Mouse (Mus musculus) brain, embryonic 14.5 days (tissue): ENCODE results near the gene Mrpl37. TPM values are rescaled to one million over a fixed set of nuclear protein-coding genes. Genes with fewer than 3 reads are reported as not detected.
A peak's percentile ranks its signal among the peaks of the same experiment; 100 is the strongest.
"Not testable (repeated sequence)": the region's sequence is repeated elsewhere in the genome, so short reads cannot be mapped to it uniquely, and the experiment has no call there.

Experiments
- DNase-seq: peaks from one replicate; pipeline ENCODE4 v3.0.0-alpha.2; 2011; ENCODE audit warnings: low read depth
- CTCF ChIP-seq: fragments of 200-500 bp; IDR thresholded peaks from 2 replicates; pipeline ENCODE4 v1.5.1; 2012; ENCODE audit warnings: inconsistent platforms, mild to moderate bottlenecking, moderate library complexity, borderline replicate concordance; ENCODE audit not compliant: insufficient read depth, insufficient read length; ENCODE audit errors: extremely low read depth
- POLR2A ChIP-seq: fragments of 200-500 bp; IDR thresholded peaks from 2 replicates; pipeline ENCODE4 v1.6.1; 2012; ENCODE audit warnings: mild to moderate bottlenecking, inconsistent platforms, borderline replicate concordance; ENCODE audit not compliant: poor library complexity, insufficient read depth, insufficient read length, severe bottlenecking; ENCODE audit errors: extremely low read depth
- polyA plus RNA-seq: library from polyadenylated mRNA; depleted of rRNA; stranded (reverse); fragments of >200 nt; gene quantifications from 2 replicates; pipeline ENCODE4 v1.2.3, GENCODE M21; 2012; rRNA removed

Gene Mrpl37
- polyA plus RNA-seq = 88.1 and 114 TPM in 2 replicates

- no peak for TF ChIP-seq CTCF
- TF ChIP-seq POLR2A = peak; percentile 38; the same call in 1 of the 2 replicates
- DNase-seq = peak; percentile 98
These were observed at the start of gene Mrpl37, which contains the start of gene Cyb5rl for GRCm38 (mm10) chr4:107066252-107067124. TSS of gene Mrpl37 (minus strand) at chr4:107066868. TSS of gene Cyb5rl (plus strand) at chr4:107066988.

- DNase-seq = no peak
- no peak for TF ChIP-seq CTCF
- TF ChIP-seq POLR2A = no peak
These were observed 47.6 kb upstream of the Mrpl37 start for GRCm38 (mm10) chr4:107114278-107114677.

- DNase-seq = not testable (repeated sequence)
These were observed 42.5 kb upstream of the Mrpl37 start for GRCm38 (mm10) chr4:107109181-107109580.

- no peak for TF ChIP-seq POLR2A
- TF ChIP-seq CTCF = no peak
- DNase-seq = peak; percentile 56
These were observed 41.6 kb upstream of the Mrpl37 start for GRCm38 (mm10) chr4:107108291-107108731.

GRCm38 (mm10) chr4:107106777-107107176, 40.1 kb upstream of the Mrpl37 start:
- TF ChIP-seq CTCF (no peak), POLR2A (no peak)
- DNase-seq = no peak

- TF ChIP-seq CTCF (no peak), POLR2A (no peak)
These were observed 35.6 kb upstream of the Mrpl37 start for GRCm38 (mm10) chr4:107102220-107102619.

GRCm38 (mm10) chr4:107098791-107099525, 32.3 kb upstream of the Mrpl37 start:
- DNase-seq = peak; percentile 34
- TF ChIP-seq POLR2A (no peak), CTCF (no peak)

More at GRCm38 (mm10) chr4:107102220-107102619, 35.6 kb upstream of the Mrpl37 start:
- DNase-seq = no peak

GRCm38 (mm10) chr4:107098375-107098774, 31.7 kb upstream of the Mrpl37 start:
- DNase-seq = no peak
- TF ChIP-seq POLR2A = no peak
- no peak for TF ChIP-seq CTCF

- TF ChIP-seq POLR2A = no peak
- TF ChIP-seq CTCF = no peak
- DNase-seq = no peak
These were observed 31.2 kb upstream of the Mrpl37 start for GRCm38 (mm10) chr4:107097871-107098270.

GRCm38 (mm10) chr4:107096841-107097373, 30.2 kb upstream of the Mrpl37 start, which contains the start of gene Cdcp2:
TSS of gene Cdcp2 (plus strand) at chr4:107096891.
- TF ChIP-seq CTCF (no peak), POLR2A (no peak)
- peak; percentile 53 for DNase-seq

GRCm38 (mm10) chr4:107096043-107096442, 29.4 kb upstream of the Mrpl37 start:
- no peak for TF ChIP-seq POLR2A
- TF ChIP-seq CTCF = no peak
- DNase-seq = peak; percentile 51
